Mouse (Mus musculus): ENCODE data around the gene Pgls.

DNA sequence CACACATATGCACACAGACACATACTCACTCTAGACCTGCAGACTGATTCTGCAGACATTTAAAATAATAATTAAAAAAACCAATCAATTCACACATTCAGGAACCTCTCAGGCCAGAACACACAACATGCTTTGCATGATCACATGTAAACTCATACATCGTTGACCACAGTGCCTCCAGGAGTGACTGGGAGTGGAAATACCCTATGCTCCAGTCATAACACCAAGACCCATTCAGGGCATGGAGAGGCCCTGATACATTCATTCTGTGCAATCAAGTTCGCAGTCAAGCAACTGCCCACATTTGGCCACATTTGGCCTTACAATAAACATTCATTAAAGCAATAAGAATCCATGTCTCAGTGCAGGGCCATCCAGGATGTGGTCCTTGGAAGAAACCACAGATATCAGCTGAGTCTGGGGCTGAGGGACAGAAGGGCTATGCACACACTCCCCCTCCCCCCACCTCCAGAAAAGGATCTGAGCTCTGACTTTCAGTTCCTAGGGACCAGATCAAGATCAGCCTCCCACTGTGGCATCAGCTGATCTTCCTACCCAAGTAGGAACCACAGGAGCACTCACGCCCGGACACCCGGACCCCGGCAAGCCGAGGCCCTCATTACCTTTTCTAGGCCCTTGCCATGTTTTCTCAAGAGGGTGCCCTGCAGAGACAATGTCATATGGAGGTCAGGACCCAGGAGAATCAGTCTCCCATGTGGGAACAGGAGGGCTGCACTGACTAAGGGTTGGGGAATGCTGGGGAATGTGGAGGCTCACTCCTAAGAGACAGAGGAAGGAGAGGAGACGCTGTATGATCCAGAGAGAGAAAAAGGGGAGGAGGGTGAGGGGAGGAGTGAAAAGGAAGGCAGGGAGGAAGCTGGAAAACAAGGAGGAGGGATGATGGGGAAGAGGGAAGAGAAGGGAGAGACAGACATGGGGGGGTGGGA lies 45.4 kb downstream of the Pgls start:
- TF ChIP-seq CTCF (IDR thresholded peaks at IDR 0.05; ENCODE audit: low read depth) (no peak), EP300 (IDR thresholded peaks at IDR 0.05; ENCODE audit: low read depth) (no peak)

Measured in heart, postnatal 0 days (tissue).